Mouse (Mus musculus): ENCODE results near the gene Dok7.

GRCm38 (mm10) chr5:35042431-35043109, 14.0 kb upstream of the Dok7 start:
- TF ChIP-seq CTCF (IDR thresholded peaks at IDR 0.05; ENCODE audit: insufficient read depth, low read depth, low read length) (no peak), POLR2A (IDR thresholded peaks at IDR 0.05; ENCODE audit: insufficient read depth, low read depth, low read length) (no peak)
